Mouse (Mus musculus): ENCODE results near the gene Ppp2r5c.
A peak's percentile ranks its signal among the peaks of the same experiment; 100 is the strongest.

Gene Ppp2r5c

DNA sequence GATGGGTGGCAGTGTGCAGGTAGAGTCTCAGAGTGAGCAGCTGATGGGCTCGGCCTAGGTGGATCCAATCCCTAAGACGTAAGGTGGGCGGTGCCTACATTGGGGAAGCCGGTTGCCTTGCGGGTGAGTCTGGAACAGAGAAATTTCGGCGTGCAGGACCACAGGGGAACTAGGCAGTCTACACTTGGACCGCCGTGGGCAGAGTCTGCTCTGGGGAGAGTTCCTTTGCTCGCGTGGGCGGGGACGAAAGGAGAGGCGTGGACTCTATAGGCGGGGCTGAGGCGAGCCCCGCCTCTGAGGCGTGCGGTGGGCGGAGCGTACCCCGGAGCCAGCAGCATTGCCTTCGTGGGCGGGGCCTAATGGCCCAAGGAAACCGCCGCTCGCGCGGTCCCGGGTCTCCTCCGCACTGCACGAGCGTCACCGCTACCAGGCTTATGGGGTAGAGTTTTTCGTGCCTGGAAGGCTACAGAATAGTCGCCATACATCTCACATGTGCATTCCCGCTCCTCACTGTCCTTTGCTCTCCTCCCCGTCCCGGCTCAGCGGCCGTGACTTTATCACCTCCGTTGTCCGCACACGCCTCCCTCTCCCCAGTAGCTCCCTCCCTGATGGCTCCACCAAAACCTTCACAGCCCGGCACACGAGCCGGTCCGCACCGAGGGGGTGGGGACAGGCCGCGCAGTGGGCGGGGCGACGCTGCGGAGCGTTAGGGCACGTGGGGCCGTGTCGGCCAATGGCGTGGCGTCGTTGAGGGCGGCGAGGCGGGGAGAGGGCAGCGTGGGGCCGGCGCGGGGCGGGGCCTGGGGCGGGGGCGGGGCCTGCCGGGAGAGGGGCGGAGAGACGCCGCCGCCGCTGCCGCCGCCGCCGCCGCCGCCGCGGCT lies at the start of gene Ppp2r5c:
Ppp2r5c (plus strand) TSS at position 831 of the 881 bp plus-strand sequence.
- peak; percentile 90 to 96 for DNase-seq (ENCODE audit: low spot score in 2 of 2)

DNA sequence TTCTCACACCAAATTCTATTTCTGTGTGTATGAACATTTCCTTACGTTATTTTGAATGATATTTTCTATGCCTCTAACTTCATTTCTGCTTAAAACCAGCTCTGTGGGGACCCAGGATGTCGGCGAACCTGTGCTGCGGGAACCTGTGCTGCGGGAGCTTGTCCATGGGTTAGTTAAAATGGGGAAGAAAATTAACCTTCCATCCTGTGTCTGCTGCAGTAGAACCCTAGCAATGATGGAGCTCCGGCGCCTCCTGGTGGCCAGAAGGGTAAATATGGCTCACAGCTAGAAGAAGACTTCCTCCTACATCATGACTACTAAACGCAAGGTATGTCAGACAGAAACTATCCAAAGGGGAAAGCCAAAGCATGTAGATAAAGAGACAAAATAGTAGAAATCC lies 48.6 kb upstream of the Ppp2r5c start:
- DNase-seq (ENCODE audit: low spot score in 2 of 2) = peak; percentile 89 to 91

DNA sequence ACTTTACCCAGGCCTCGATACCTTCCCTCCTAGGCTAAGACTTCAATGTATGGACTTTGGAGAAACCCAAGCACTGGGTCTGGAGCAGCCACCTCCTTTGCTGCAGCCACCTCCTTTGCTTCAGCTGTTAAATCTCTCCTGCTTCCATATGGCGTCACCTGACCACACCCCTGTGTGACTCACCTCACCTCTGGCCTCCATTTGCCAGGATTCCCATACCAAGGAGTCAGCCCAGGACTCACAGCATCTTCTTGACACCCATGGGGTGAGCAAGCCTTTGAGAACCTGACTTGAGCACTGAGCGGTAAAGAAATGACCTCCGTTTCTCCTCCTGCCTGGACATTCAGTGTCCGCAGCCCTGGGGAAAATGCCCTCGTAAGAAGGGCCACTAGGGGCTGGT lies 47.8 kb upstream of the Ppp2r5c start:
- DNase-seq (ENCODE audit: low spot score in 2 of 2) = no peak

DNA sequence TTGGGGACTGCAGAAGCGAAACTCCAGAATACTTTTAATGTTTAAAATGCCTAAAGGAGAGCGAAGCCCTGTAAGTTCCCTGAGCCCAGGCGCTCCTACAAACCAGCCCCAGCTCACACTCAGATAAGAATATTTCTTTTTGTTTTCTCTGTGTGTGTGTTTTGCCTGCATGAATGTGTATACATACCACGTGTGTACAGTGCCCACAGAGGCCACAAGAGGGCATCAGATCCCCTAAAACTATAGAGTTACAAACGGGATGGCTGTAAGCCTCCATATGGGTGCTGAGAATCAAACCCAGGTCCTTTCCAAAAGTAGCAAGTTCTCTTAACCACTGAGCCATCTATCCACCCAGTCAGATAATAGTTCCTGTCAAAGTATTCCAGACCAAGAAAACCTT lies 46.0 kb upstream of the Ppp2r5c start:
- DNase-seq (ENCODE audit: low spot score in 2 of 2) = no peak

DNA sequence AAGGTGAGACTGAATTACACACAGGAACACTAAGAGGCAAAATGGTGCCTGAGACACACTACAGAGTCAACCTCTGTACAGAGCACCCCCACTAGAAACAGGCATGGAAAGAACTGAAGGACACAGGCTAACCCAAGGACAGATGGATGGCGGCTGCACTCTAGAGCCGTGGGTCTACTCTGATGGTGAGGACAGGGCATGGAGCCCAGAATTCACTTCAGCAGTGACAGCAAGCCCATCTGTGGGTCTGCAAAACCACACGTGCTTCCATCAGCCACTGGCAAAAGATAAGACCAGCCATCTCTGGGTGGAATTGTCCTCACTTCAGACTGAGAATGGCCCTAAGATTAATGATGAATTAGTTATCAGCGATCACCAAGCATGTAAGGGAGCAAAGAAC lies 45.0 kb upstream of the Ppp2r5c start:
- DNase-seq (ENCODE audit: low spot score in 2 of 2) = no peak

DNA sequence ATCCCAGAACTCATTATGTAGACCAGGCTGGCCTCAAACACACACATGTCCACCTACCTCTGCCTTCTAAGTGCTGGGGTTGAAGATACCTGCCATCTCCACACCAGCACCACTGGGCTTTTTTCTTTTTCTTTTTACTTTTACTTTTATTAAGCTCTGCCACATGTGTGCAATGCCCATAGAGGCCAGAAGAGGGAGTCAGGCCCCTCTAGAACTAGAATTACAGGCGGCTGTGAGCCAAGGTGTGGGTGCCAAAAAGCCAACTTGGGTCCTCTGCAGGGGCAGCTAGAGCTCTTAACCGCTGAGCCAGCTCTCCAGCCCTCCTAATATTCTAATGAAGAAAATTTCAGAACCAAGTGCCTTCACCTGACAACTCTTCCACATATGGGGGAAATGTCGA lies 30.7 kb upstream of the Ppp2r5c start:
- DNase-seq (ENCODE audit: low spot score in 2 of 2) = no peak

DNA sequence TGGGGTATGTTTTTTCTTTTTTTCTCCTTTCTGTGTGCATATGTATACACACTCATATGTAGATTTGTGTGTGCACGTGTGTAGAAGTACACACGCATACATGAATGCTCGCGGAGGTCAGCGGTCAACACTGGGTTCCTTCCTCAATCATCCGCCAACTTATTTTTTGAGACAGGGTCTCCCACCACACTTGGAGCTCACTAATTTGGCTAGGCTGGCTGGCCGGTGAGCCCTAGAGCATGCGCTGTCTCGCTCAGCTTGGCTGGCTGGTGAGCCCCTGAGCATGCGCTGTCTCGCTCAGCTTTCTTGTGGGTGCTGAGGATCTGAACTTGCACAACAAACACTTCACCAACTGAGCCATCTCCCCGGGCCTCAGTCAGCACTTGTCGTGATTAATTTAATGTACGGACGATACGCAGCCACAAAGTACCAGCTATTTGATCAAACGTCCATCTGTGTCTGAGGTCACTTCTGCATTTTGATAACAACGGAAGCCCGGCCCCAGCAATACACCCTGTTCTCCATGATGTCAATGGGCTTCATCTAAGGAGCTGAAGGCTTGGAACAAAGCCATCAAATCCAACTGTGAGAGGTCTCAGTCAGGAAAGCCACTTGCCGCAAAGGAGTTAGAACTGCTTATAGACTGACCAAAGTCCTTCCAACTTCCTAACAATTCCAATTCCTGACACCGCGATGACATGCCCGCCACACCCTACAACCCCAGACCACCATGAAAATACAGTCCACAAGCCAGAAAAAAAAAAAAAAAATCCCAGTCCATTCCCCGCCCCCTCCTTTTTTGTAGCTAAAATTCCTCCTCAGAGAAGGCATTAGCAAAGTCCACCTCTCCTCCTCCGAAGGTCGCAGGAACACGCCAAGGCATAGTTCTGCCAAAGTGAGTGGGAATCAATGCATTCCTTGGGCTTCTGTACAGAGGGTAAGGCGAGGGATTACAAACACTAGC lies 29.6 kb upstream of the Ppp2r5c start:
- DNase-seq (ENCODE audit: low spot score in 2 of 2) = no peak

DNA sequence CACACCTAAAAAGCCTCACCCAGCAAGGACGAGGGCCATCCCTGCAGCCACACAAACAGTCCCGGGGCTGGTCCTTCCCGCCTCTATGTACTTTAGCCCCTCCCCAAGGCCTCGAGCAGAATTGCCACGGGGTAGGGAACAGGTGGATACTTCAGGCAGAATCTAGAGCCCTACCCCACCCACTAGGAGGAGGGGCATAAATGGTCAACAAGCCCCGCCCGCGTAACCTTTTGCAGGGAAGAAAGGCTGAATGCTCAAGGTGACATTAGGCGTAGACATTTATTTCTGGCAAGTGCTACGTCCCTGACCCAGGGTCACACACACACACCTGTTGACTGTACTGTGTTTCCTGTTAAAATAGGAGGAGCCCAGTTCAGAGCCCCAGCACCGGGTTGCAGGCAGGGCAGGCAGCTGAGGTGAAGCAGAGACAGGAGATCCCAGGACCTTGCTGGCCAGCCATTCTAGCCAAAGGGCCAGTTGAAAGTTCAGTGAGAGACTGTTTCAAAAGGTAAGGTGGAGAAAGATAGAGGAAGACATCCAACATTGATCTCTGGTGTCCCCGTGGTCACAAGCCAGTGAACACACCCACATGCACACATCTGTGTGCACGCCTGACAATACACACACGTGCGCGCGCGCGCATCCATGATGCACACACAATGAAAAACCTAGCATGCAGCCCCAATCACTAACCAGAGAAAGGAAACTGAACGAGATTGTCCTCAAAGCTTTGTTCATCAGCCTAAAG lies 28.8 kb upstream of the Ppp2r5c start:
- no peak for DNase-seq (ENCODE audit: low spot score in 2 of 2)

DNA sequence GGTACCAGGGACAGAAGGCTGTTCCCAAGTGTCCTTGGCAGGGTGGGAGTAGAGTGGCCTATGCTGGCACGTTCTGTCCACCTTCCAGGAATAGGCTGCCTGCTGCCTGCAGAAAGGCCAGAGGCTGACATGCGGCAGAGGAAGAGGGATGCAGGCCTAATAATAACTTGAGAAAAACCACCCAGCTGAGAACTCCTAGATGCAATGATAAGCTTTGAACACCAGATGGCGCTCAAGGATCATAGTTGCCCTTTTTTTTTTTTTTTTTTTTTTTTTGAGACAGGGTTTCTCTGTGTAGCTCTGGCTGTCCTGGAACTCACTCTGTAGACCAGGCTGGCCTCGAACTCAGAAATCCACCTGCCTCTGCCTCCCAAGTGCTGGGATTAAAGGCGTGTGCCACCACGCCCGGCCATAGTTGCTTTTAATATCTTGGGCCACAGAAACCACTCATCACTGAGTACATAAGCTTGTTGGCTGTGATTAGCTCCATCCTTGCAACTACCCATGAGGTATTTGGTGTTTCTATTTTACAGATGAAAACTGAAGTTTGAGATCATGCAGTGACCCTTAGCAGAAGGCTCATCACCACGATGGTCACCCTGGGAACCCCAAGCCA lies 28.1 kb upstream of the Ppp2r5c start:
- DNase-seq (ENCODE audit: low spot score in 2 of 2) = peak; percentile 26 to 56

DNA sequence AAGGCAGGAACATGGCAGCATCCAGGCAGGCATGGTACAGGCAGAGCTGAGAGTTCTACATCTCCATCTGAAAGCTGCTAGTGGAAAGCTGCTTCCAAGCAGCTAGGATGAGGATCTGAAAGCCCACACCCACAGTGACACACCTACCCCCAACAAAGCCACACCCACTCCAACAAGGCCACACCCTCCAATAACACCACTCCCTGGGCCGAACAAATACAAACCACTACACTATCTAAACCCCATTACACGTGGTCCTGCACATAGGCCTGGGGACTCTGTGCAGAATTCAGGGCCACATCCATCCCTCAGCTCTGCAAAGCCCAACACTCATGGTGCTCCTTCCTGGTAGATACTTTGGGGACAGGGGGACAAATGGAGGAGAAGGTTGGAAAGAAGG lies 27.0 kb upstream of the Ppp2r5c start:
- no peak for DNase-seq (ENCODE audit: low spot score in 2 of 2)

DNA sequence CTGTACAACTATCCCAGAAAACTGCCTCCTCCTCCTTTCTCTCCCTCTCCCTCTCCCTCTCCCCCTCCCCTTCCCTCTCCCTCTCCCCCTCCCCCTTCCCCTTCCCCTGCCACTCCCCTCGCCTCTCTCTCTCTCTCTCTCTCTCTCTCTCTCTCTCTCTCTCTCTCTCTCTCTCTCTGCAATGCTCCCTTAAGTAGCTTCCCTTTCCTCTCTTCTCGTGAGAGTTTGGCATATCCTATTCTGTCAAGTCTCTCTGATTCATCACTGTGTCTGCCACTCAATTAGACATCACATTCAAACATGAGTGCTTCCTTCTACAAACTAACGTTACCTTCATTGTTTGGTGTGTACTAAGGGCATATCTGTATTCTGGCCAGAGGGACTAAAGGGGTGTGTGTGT lies 25.6 kb upstream of the Ppp2r5c start:
- DNase-seq (ENCODE audit: low spot score in 2 of 2) = no peak

DNA sequence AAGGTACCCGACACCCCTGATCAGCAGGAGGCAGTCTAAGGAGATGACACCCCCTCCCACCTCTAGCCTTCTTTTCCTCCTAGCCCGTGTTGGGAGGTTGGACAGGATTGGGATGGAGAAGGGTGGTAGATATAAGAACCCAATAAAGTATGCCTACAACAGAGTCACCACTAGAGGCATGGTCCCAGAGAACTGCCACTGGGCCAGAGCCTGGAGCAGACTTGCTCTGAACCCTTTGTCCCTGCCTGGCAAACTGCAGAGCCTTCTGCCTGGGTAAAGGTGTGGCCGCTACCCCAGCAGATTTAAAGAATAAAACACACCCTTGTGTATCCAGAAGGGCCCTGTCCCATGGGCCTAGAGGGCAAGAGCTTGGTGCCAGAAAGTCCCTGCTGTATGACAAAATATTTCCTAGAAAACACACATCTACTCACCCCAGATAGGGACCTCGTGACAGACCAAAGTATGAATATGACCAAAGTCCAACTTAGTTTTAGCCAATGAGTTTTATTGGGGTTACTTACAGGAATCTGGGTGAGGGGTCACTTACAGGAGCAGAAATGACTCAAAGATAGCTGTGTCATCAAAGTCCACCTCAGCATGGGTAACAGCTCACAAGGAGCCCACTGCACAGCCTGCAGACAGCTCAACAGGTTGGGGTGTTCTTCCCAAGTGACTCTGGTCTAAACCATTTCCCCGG lies 22.8 kb upstream of the Ppp2r5c start:
- no peak for DNase-seq (ENCODE audit: low spot score in 2 of 2)

DNA sequence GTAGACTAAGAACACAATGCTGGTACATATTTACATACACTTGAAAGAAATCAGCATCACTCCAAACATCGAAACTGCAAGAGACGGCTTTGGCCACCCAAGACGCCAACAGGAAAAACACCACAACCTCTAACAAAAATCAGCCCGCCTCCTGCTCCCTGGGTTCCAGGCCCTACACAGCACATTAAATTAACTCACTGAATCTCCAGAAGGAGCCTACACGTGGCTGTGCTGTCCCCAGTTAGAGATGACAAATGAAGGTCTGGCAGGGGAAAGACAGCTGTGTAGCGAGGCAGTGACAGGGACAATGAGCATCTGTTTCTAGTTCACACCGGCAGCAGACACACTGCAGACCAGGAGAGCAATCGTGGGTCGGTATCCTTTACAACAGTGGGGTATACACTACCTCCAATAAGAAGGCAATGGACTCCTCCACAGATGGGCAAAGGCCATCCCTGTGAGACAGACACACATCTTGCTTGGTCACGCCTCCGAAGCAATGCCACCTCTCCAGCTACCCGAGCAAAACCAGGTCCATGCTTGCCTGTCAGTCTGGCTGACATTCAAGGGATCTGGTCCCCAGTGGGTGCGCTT lies 20.4 kb upstream of the Ppp2r5c start:
- DNase-seq (ENCODE audit: low spot score in 2 of 2) = no peak

DNA sequence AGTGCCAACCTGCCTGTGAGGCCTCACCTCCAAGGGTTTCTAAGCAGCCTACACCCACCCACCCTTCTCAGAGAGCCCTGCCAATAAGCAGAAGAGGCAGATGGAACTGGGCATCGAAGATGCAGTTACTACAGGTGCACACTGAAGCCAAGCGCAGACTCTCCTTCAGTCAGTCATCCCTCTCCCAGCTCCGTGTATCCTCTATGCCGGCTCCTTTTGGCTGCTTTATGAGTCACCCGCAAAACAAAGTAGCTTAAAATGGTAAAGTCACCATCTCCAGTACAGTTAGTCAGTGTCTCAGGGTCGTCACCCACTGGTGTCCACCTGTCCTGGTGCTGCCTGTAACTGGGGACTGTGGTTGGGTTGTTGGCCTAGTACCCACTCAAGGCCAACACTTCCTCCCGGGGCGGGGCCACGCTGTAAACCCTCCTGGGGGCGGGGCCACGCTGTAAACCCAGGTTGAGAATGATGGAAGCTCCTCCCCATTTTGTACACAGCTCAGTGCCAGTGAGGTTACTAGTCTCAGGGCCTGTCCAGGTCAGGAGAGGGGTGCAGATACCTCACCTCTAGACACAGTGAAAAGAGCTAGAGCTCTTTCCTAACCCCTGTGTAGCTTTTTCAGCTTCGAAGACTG lies 17.5 kb upstream of the Ppp2r5c start:
- no peak for DNase-seq (ENCODE audit: low spot score in 2 of 2)

DNA sequence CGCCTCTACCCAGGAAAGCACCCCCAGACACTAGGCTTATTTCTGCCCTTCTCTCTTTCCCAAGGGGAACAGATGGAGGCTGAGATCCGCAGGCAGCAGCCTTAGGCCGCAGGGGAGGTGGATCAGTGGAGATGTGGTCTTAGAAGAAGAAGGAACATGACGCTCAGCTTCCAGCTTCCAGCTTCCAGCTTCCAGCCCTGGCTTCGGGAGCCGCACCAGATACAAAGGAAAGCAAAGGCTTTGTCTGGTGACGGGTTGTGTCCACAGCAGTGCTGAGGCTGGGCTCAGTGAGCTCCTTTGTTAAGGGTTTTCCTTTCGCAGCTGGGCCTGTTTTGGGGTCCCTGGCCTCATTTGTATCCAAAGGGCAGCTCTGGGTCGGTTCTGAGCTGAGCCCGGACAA lies 16.9 kb upstream of the Ppp2r5c start:
- DNase-seq (ENCODE audit: low spot score in 2 of 2) = no peak

DNA sequence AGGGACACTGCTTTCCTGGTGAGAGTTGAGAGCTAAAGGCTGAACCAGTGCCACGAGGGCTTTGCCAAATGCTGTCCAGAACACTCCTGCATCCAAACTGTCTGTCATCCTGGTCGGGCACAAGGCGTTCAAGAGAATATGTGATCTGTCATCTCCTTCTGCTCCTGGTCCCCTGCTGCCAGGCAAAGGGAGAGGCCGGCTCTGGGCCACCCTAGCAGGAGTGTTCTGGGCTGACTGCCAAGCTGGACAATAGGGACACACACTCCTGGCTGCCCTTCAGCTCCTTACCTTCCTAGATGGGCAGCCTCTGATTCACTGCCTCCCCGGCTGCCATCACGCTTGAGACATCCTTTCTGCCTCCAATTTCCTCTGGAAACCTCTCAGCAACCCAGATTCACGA lies 15.1 kb upstream of the Ppp2r5c start:
- no peak for DNase-seq (ENCODE audit: low spot score in 2 of 2)

DNA sequence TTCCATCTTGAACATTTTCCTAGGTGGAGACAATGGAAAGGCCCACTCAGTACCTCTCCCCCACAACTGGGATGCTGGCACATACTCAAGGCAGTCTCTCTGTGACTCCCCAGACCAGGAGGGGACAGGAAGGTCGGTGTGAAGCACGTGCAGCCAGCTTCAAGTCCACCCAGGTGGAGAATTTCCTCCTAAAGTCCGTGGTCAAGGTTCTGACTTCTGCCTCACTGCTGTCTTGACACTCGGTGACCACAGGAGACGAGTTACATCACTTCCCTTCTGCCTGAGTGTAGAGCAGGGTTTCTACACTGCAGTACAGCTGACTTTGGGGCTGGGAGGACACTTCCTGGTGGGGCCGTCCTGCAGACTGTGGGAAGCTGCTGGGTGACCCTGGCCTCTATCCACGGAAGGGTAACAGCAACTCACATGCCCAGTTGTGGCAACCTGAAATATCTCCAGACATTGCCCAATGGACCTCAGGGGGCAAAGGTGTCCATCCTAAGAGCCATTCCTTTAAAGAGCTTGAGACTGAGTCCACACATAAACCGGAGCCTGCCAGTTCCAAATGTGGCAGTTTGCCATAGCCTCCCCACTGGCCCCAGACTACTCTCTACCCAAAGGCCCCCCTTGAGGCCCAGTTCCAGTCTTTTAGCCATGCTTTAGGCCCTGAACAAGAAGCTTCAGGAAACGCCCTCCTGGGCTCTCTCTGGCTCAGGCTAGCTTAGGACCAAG lies 10.1 kb upstream of the Ppp2r5c start:
- no peak for DNase-seq (ENCODE audit: low spot score in 2 of 2)

DNA sequence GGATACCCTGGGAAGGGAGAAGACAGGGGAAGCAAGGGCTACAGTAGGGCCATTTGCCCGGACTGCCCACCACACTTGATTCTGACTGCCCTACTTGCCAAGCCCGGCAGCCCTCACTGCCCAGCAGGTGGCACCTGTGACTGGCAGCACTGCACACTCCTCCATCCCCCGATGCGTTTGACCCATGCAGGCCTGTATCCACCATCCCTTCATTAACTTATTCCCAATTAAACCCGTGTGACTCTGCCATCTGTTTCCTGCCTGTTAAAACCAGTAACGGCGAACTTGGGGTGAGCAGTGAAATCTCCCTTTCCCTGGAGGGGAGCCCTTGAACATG lies 9.6 kb upstream of the Ppp2r5c start:
- no peak for DNase-seq (ENCODE audit: low spot score in 2 of 2)

DNA sequence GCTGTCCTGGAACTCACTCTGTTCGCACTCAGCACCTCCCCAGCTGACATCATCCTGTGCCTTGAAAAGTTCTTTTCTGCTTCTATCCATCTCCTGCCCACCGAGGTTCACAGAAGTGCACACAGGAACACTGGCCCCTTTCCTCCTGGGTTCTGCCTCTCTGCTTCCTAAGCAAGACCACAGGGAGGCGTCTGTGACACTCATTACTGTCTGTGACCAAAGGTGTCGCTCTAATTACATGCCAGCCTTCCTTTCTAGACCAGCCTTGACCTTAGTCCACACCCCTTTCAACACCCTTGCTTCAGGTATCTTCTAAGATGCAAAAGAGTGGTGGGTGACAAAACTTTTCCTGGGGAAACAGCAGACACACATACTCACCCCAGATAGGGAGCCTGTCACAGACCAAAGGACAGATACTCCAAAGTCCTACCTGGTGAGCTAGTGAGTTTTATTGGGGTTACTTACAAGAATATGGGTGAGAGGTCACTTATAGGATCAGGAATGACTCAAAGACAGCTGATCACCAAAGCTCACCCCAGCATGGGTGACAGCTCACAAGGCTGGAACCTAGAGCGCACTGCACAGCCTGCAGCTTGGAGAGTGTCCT lies 8.4 kb upstream of the Ppp2r5c start:
- DNase-seq (ENCODE audit: low spot score in 2 of 2) = no peak

Data from right cerebral cortex, adult 2 months (tissue).